Mouse (Mus musculus) kidney, adult 9 months (tissue): Measurements from ENCODE around the gene Cxcl3.

Source experiments
- DNase-seq: peaks from one replicate; pipeline ENCODE4 v3.0.0; 2022

Cxcl3 gene

DNA sequence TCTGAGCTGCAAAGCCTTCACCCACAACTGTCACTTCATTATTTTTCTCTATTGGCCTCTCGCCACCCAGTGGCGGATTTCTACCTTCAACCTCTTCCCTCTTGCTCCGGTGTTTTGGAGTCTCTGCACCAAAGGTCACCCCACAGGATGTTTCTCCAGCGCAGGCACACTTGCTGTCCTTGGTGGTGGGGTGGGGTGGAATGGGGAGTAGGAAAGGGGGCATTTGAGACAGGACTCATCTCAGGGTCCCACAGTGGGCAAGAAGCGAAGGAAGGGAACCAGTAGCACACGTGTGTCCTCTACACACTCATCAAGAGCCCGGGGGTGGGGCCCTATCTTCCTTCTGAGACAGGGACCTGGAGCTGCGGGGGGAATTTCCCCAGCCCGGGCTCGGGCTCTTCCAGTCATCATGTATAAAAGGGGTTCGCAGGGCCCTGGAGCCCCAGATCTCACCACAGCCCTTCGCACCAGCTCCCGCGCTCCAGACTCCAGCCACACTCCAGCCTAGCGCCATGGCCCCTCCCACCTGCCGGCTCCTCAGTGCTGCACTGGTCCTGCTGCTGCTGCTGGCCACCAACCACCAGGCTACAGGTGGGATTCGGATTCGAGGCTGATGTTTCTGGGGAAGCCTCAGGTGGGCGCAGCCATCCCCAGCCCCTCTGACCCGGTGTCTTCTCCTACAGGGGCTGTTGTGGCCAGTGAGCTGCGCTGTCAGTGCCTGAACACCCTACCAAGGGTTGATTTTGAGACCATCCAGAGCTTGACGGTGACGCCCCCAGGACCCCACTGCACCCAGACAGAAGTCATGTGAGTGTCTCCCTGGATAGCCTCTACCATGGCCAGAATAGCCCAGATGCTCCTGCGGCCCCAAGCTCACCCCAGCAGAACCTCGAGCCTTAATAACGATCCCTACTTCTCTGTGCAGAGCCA, at the start of gene Cxcl3:
Gene Cxcl3 (plus strand): TSS at position 445 of the 930 bp plus-strand sequence.
- peak; percentile 79 for DNase-seq

DNA sequence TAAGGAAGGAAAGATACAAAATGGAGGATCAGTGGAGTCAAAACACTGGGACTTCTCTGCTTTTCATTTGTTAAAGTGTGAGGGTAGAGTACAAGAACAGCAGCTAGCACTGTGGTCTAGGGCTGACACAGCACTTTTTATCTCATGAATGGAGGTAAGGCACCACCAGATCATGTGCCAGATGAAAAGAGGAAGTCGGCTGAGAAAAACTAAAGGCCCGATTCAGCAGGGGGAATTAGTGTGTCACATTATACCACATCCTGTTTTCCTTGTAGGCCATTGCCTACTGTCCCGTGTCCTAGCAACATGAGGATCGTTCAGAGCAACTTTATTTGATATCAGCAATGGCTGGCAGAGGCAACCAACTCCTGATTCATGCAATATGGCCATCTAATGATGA, 43.9 kb upstream of the Cxcl3 start:
- DNase-seq: no peak

GRCm38 (mm10) chr5:90753934-90754333, 32.0 kb upstream of the Cxcl3 start:
- DNase-seq: no peak

DNA sequence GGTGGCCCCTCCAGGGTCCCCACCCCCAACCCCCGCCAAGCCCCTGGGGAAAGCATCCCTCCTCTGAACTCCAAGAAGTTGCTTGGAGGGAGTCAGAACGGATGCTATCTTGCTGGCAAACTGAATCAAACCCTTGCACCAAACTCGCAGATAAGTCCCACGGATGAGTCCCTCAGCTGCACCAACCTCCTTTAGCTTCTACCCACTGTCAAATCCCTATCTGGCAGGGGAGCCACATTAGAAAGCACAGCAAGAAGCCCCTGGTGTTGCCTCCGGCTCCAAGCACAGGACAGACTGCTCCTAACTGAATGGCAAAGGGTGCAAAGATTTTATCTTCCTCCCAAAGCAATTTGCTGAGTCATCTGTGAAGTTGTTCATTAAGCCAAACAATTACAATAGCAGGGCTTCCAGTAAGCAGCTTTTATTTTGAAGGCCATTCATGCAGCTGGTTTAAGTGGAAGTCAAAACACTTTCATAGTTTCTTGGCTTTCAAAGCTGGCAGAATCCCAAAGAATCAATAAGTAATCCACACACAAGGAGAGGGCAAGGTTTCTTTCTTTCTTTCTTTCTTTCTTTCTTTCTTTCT, 27.8 kb upstream of the Cxcl3 start:
- DNase-seq: peak; percentile 87

- DNase-seq: peak; percentile 14
These were observed 26.5 kb upstream of the Cxcl3 start, which contains the start of gene Cxcl5 for GRCm38 (mm10) chr5:90759077-90760065. Gene Cxcl5, plus strand, starts transcription at chr5:90759360.

- no peak for DNase-seq
These were observed 25.6 kb upstream of the Cxcl3 start for GRCm38 (mm10) chr5:90760303-90760702.

GRCm38 (mm10) chr5:90760844-90761243, 25.1 kb upstream of the Cxcl3 start:
- no peak for DNase-seq

- no peak for DNase-seq
These were observed 24.1 kb upstream of the Cxcl3 start for GRCm38 (mm10) chr5:90761834-90762233.

DNA sequence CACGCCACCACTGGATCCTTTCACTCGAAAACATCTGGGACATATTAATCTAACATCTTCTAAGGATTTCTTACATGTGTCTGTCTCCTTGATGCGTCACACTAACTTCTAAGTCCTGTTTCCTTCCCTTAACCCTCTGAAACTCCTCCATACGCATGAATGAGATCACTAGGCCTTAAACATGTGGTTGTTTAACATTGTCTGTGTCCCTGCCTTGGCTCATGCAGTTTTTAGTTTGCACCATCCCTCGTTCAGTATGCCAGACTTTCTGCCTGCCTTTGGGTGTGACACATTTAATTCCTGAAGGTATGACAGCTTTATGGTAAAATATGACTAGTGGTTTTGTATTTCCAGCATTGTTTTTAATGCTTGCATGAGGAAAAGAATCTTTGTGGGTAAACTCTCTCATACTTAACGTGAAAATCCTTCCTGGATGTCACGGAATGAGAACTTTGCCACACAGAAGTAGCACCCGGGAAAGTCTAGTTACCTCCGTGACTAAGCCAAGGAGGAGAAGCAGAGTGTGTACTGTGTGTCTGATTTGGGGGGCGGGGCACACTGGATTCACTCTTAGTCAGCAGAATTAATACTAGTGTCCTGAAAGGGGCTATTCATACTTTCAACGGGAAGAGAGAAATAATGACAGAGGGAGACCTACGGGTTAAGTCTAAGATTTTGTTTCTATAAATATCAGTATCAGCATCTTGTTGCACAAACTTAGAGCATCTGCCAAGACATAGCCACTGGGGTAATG, 21.8 kb upstream of the Cxcl3 start:
- DNase-seq: no peak

DNA sequence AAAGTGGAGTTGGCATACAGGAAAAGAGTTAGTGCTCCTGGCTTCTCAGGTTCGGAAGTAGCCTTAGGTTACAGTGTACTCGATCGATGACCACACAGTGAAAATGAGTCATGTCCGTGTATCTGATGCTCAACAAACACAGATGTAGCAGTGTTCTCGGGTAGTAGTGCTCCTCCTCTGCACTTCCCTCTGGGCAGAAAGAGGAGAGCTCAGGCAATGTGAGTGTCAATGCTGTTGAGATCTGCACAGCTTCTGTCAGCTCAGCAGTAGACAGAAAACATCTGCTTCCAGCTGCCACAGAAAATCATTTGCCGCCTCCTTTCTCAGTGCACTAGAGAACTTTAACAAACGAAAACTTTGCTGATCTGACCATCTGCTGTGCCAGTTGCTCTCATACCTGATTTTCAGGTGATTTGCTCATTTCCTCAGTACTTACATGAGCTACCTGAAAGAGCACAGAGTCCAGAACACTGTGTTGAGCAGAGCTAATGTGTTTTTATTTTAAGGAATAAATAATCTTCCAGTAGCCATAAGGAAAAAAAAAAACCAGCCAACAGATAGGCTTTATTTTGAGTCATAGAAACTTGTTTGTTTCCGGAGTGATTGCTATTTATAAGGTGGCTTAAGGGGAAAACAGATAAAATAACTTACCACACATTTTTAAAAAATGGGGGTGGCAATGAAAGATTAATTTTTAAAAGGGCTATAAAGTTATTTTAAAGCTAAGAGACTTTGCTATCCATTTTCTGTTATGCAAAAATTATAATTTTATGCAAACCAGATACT, 19.9 kb upstream of the Cxcl3 start:
- no peak for DNase-seq

DNA sequence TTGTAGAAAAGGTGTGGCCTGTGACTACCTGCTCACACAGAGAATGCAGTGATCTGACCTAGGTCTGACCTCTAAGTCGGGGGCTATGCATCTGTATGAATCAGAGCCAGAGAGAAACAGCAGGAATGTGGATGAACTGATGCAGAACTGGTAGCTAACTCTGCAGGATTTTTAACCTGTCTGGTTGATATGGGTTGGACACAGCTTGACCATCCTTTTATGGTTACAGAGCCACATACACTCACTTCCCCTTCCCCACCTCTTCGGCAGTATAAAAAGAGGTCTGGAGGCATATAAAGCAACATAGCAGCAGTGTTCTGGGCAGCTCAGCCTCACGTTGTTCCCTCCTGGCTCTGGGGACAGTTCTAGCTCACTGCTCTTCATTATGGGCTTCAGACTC, 17.7 kb upstream of the Cxcl3 start, which contains the start of gene Ppbp:
Gene Ppbp (plus strand): TSS at position 301 of the 400 bp plus-strand sequence.
- no peak for DNase-seq

GRCm38 (mm10) chr5:90771369-90771768, 14.5 kb upstream of the Cxcl3 start:
- no peak for DNase-seq

- peak; percentile 64 for DNase-seq
These were observed 13.8 kb upstream of the Cxcl3 start, which contains the start of gene Pf4 for GRCm38 (mm10) chr5:90771880-90772653. Gene Pf4, plus strand, starts transcription at chr5:90772435.

DNA sequence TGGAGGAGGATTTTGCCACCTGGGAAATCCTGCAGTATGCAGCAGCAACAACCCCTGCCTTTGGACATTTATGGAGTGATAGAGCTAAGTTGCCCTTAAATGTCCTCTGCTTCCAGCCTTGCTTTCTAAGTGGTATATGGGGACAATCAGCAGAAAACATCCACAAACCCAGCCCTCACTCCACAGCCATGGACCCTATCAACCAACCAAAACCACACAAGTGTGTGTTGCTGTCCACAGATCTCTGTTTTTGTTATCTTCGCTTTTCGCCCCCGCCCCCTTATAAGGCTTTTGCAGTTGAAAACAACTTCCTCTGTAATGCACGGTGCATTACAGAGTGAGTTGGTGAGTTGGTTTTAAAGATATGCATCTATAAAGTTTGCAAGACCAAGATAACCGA, 10.3 kb upstream of the Cxcl3 start:
- no peak for DNase-seq

GRCm38 (mm10) chr5:90777621-90778020, 8.3 kb upstream of the Cxcl3 start:
- no peak for DNase-seq

DNA sequence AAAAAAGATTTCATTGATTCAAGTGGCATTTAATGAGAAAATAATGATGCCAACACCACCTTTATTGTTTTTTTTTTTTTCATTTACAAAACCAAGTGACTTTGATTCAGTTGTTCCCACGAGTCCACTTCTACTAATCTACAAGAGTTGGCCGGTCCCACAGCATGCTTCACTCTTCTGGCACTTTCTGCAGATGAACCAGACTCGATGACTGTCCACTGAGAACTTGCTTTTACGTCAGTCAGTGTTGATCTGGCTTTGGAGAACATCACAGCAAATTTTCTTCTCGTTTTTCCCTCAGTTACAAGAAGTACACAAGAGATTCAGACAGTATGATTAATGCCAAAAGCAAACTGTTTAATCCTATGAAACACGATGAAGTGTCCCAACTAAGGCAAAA, 7.0 kb upstream of the Cxcl3 start:
- no peak for DNase-seq

DNA sequence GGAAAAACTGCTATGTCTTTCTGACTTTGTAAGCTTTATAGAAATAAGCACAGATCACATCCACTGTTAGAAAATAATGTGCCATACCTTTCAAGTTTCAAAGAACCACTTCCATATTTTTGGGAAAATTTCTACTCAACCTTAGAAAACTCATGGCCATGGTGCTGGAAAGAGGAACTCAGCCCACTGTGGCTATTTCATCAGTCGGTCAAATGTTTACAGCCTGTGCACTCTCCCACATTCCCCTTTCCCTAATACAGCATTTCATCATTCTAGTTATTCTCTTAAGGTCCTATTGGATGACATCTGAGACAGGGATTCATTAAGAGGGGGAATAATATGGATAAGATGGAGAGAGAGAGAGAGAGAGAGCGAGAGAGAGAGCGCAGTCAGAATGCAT, 2.2 kb upstream of the Cxcl3 start:
- no peak for DNase-seq

GRCm38 (mm10) chr5:90788114-90788513, 2.2 kb downstream of the Cxcl3 start:
- DNase-seq: no peak

GRCm38 (mm10) chr5:90789306-90790073, 3.6 kb downstream of the Cxcl3 start:
- DNase-seq: peak; percentile 38
